Mouse (Mus musculus): ENCODE measurements around the gene Hoxb5.

GRCm38 (mm10) chr11:96351831-96352230, 48.7 kb downstream of the Hoxb5 start:
- TF ChIP-seq POLR2A (IDR thresholded peaks at IDR 0.05; ENCODE audit: insufficient read depth, low read length) = no peak
- no peak for TF ChIP-seq CTCF (IDR thresholded peaks at IDR 0.05; ENCODE audit: low read depth, low read length)
